Mouse (Mus musculus): ENCODE measurements around the gene Gm10985.
A peak's percentile ranks its signal among the peaks of the same experiment; 100 is the strongest.

Gm10985 gene

GRCm38 (mm10) chr3:53844786-53845185 is at the start of gene Gm10985:
Gm10985 (plus strand) TSS chr3:53845086.
- DNase-seq, result no peak

DNA sequence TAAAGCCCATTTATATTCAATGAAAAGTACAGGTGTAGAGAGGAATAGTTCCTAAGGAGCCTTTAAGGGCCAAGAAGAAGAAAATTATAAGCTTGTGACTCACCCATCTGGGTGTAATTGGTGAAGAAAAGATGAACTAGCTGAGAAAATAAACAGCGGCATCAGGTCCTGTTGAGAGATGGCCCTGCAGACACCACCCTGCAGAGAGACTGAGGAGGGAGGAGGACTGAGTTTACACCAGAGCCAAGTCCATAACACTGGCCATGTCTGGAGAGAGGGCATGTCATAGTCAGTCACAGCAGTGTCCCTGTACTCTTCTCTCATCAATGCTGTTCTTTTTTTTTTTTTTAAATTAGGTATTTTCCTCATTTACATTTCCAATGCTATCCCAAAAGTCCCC is 48.0 kb upstream of the Gm10985 start:
- DNase-seq, result no peak

DNA sequence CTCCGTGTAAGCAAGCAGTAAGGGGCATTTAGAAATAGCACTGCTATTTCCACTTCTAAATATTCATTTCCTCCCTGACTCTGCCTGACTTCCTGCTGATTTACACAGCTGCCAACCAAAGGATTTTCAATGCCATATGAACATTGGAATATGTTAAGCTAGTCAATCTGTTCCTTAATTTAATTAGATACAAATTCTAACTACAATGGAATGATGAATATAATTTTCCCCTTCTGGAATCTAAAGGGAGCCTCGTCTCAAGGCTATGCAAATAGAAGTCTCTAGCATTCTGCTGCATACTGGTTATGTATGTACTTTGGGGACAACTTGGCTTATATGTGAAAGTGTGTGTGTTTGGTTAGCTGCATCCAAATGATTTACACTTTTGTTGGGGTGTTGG is 45.2 kb upstream of the Gm10985 start:
- DNase-seq, result no peak

GRCm38 (mm10) chr3:53813421-53813977 is 31.4 kb upstream of the Gm10985 start:
- no peak for DNase-seq

GRCm38 (mm10) chr3:53834238-53834637 is 10.6 kb upstream of the Gm10985 start:
- DNase-seq, result no peak

GRCm38 (mm10) chr3:53846206-53846928 is 1.5 kb downstream of the Gm10985 start:
- no peak for DNase-seq

DNA sequence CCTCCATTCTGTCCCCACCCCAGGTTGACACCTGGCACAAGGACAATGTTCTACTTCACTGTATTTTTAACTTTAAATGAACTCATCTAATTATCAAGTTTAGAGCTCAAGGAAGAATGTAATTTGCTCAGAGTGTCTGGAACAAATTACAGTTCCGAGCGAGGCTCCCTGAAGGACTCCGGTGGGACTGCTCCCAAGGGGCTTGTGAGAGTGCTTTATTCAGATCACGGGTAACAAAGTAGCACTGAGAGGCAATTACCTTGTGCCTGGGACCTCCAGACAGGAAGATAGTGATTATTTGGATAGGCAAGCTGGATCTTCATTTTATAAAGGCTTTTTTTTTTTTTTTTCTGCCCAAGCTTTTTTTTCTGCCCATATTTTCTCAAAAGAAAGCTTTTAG is 2.8 kb downstream of the Gm10985 start:
- no peak for DNase-seq

DNA sequence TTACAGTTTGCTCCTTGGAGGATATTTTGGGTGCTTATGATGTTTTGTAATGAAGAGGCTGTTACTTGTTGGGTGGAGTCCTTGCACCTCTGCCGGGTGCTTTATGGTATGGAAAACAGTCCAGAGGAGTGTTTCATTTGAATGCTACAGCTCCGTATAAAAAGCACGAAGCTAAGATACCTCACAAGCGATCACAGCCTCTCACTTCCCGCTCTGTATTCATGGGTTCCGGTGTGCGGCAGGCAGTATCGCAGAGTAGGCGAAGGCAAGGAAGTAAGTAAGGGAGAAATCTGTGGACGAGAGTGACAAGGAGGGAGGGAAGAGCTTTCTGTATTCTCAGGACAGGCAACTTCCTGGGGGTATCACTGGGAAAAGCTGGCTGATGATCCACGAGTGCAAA is 3.4 kb downstream of the Gm10985 start:
- DNase-seq, result no peak

- no peak for DNase-seq
Measured at GRCm38 (mm10) chr3:53854261-53854660, 9.4 kb downstream of the Gm10985 start.

DNA sequence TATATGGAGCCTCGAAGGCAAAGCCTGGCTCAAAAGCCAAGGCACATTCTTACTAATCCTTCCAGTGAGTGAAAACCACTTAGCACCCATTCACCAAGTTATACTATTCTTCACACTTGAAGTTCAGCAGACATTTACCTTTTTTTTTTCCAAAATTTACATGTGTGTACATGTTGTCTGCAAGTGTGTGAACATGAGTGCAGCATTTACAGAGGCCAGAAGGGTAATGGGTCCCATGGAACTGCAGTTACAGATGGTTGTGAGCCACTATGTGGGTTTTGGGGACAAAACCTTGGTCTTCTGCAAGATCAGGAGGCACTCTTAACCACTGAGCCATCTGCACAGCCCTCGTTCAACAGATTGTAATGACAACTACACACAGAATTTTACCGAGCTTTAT is 9.9 kb downstream of the Gm10985 start:
- DNase-seq, result no peak

GRCm38 (mm10) chr3:53863383-53864220 is 18.7 kb downstream of the Gm10985 start, which contains the start of gene Ufm1:
Ufm1 (minus strand) TSS chr3:53863830.
- DNase-seq, result peak; percentile 87 to 92

GRCm38 (mm10) chr3:53868212-53868611 is 23.3 kb downstream of the Gm10985 start:
- no peak for DNase-seq

DNA sequence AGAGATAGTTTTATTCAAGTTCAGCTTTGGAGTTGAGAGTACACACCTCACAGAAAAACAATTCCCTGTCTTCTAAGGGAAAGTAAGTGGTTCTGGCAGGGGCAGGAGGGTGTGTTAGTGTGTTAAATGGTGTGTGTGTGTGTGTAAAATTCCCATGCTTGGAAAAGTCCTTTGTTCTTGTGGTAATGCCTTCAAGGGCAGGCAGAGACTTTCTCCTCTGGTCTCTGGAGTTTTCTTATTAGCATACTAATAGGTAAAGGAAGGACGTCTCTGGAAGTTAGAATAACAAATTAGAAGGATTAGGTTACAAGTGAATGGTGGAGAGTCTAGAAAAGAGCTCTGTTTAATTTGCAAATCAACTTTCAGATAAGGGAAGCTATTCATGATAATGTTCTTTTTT is 24.4 kb downstream of the Gm10985 start:
- DNase-seq, result no peak

DNA sequence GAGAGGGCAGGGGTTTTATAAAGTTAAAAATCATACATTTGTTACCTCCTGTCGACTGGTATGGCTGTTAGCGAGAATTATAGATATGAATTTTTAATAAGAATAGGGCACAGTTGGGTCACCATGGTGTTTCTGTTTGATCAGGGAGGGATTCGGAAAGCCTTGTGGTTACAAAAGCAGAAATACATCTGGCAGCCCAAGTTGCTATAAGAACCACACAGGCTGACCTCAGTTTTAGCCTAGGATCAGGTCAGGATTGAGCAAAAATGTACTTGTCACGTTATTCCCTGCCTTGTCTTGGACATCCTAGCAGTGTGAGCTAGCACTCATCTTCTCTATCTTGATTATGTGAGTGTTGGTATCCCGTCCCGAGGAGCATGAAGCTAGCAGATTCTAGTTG is 25.6 kb downstream of the Gm10985 start:
- no peak for DNase-seq

DNA sequence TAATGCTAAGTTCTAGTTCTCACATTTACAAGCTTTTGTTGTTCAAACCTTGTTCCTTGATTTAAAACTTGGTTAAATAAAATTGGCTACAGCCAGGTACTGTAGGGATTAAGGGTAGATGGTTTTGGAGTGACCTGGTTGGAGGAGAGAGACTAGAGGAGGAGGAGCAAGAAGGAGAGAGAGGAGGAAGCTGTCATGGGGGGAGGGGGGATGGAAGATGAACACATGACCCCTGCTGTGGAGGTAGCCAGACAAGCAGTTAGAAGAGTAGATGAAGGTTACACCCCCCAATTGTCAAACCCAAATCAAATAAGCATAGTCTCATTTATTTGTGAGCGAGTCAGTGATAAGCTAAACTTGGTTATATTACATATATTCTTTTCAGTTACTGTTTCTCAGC is 26.7 kb downstream of the Gm10985 start:
- no peak for DNase-seq

DNA sequence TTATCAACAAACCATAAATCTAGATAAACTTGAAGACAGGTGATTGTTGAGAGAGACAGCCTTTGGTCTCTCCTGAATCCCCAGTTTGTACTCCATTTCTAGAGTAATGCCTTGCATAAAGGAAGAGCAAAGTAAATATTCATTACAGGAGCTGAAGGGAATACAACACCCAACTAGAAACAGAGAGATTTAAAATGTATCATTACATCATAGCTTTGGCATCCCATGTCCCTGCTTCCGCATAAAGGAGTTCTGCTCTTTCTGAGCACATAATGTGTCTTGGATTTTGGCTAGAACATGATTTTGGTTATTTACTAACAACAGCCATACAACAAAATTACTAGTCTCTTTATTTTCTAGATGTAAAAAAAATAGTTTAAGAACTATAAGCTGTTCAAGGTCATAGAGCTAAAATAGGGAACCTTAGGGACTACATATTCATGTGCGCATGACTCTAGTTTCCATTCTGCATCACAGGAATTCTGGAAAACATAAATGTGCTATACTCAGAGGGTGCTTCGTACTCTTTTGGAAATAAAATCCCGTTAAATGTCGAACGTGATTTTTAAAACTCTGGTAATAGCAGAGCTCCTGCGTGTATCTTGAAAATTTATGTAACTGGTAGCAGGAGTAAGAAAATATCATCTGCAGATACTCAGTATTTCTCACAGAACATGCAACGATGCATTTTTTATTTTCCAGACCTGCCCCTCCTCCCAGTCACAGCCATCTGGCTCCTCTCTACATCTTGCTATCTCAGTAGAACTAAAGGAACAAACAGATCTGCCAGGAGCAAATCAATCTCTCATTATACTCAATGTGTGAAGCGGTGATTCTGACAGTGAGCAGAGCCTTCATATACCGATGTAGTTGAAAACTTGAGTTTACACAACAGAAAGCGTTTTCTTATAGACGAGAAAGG is 46.0 kb downstream of the Gm10985 start:
- no peak for DNase-seq

All from thymus, postnatal 36 days (tissue).